Mouse (Mus musculus) hindbrain, embryonic 15.5 days (tissue): ENCODE data around the gene Lingo3. TPM values are rescaled to one million over a fixed set of nuclear protein-coding genes. Genes with fewer than 3 reads are reported as not detected.
"Not testable (repeated sequence)": the region's sequence is repeated elsewhere in the genome, so short reads cannot be mapped to it uniquely, and the experiment has no call there.

ENCODE experiments used
- ATAC-seq: fragments of 200-750 bp; cut with Nextera tagmentation; 2 replicates; pipeline ENCODE4 v1.8.0; 2017; ENCODE audit warnings: low read depth, moderate number of reproducible peaks, moderate TSS enrichment; ENCODE audit not compliant: low FRiP score
- H3K27ac ChIP-seq: fragments of 300-500 bp; sonication (generic); replicated peaks from 2 replicates; pipeline ENCODE4 v1.5.1; 2015; ENCODE audit warnings: mild to moderate bottlenecking, inconsistent platforms
- H3K27me3 ChIP-seq: fragments of 300-500 bp; sonication (generic); 2 replicates; pipeline ENCODE4 v1.6.1; 2015; ENCODE audit warnings: control low read depth, inconsistent platforms
- H3K36me3 ChIP-seq: fragments of 300-500 bp; sonication (generic); 2 replicates; pipeline ENCODE4 v1.6.1; 2015; ENCODE audit warnings: control low read depth, inconsistent platforms
- H3K4me1 ChIP-seq: fragments of 300-500 bp; sonication (generic); replicated peaks from 2 replicates; pipeline ENCODE4 v1.6.1; 2015; ENCODE audit warnings: control low read depth, inconsistent platforms
- H3K4me2 ChIP-seq: fragments of 300-500 bp; sonication (generic); 2 replicates; pipeline ENCODE4 v1.6.1; 2015; ENCODE audit warnings: moderate library complexity, mild to moderate bottlenecking, inconsistent platforms
- H3K4me3 ChIP-seq: fragments of 300-500 bp; sonication (generic); 2 replicates; pipeline ENCODE4 v1.5.1; 2015; ENCODE audit warnings: mild to moderate bottlenecking, inconsistent platforms
- H3K9ac ChIP-seq: fragments of 300-500 bp; sonication (generic); 2 replicates; pipeline ENCODE4 v1.6.1; 2015; ENCODE audit warnings: inconsistent platforms
- H3K9me3 ChIP-seq: fragments of 300-500 bp; sonication (generic); 2 replicates; pipeline ENCODE4 v1.6.1; 2016; ENCODE audit warnings: control low read depth, inconsistent platforms
- WGBS: fragments of 180-500 bp; shearing (Covaris S2); methylation state at CpG from one replicate; pipeline ENCODE4 v1.1.7; 2015; 5-methylcytosine and 5-hydroxymethylcytosine counted together
- polyA plus RNA-seq: library from polyadenylated mRNA; unstranded; fragments of >200 nt; fragmentation: Nextera tagmentation; extraction: Ambion mirVana; gene quantifications from 2 replicates; pipeline ENCODE4 v1.2.1, GENCODE M21; 2015

Gene Lingo3
- polyA plus RNA-seq, 1 experiment from 2014 or later: 18.5 TPM

GRCm38 (mm10) chr10:80842334-80842733 is 1.5 kb downstream of the Lingo3 start:
- H3K36me3 ChIP-seq: no peaks in the 10 kb centered on the region
- ATAC-seq: no peak
- no peak overlapping the region for H3K9ac ChIP-seq
- no peak overlapping the region for H3K27ac ChIP-seq
- H3K4me1 ChIP-seq: peaks cover 16% of the 10 kb centered on the region
- no peaks in the 10 kb centered on the region for H3K9me3 ChIP-seq
- peak overlapping the region; percentile 85; the same call in 1 of the 2 replicates for H3K4me2 ChIP-seq
- WGBS: 85% methylated on average over 15 of the region's 15 CpGs
- H3K4me3 ChIP-seq: no peak overlapping the region
- peaks cover 22% of the 10 kb centered on the region for H3K27me3 ChIP-seq

GRCm38 (mm10) chr10:80841685-80842084 is 2.2 kb downstream of the Lingo3 start:
- H3K27me3 ChIP-seq: peaks cover 22% of the 10 kb centered on the region

DNA sequence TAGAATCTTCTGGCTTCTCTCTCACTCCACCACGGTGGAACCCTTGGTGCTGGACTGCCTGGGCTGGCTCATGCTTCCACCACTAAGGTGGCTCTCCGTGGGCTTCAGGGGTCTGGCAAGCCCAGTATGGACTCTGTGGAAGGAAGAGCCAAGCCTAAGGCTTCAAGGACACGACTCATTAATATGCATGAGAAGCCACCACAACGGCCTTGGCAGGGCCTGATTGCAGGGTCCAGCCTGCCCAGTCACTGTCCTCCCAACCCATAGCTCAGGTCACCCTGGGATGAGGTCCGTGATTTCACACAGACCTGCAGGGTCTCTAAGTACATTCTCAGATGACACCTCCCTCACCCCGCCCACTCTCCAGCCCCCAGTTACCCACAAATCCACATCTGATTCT is 4.0 kb downstream of the Lingo3 start:
- H3K4me2 ChIP-seq: no peak overlapping the region
- no peak overlapping the region for H3K9ac ChIP-seq
- ATAC-seq: no peak
- H3K27ac ChIP-seq: no peak overlapping the region
- H3K9me3 ChIP-seq: no peaks in the 10 kb centered on the region
- H3K4me3 ChIP-seq: no peak overlapping the region
- 53% methylated on average over 6 of the region's 6 CpGs for WGBS
- peaks cover 26% of the 10 kb centered on the region for H3K4me1 ChIP-seq
- H3K36me3 ChIP-seq: no peaks in the 10 kb centered on the region; the same call in 1 of the 2 replicates
- H3K27me3 ChIP-seq: peaks cover 21% of the 10 kb centered on the region

More at GRCm38 (mm10) chr10:80841685-80842084, 2.2 kb downstream of the Lingo3 start:
- Histone ChIP-seq H3K4me2 (no peak overlapping the region), H3K27ac (no peak overlapping the region), H3K36me3 (no peaks in the 10 kb centered on the region), H3K4me3 (no peak overlapping the region), H3K9me3 (no peaks in the 10 kb centered on the region), H3K4me1 (peaks cover 16% of the 10 kb centered on the region), H3K9ac (no peak overlapping the region)
- WGBS: 61% methylated on average over 2 of the region's 2 CpGs
- no peak for ATAC-seq

DNA sequence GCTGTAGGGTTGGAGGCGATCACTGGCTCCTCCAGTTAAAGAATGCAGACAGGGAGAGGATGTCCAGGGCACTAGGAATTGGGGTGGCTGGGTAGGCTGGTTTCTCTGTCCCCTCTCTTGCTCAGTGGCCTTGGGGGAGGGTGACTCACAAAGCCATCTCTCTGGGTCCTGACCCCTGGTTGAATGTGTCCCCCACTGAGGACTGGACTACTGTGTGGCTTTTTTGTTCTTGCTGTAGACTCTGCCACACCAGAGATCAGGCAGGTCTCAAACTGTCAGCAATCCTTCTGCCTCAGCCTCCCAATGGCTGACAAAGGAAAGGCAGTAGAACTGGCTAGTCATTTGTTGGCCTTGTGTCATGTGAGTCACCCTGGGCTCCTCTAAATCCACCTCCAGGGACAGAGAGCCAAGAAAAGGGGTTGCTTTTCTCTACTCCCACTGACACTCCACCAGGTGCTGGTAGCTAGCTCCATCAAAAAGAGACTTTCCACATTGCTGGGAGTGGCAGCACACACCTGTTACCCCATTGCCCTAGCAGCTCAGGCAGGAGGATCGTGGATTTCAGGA is 5.4 kb downstream of the Lingo3 start:
- H3K4me2 ChIP-seq: no peak overlapping the region
- peaks cover 14% of the 10 kb centered on the region for H3K4me1 ChIP-seq
- H3K27me3 ChIP-seq: peaks cover 28% of the 10 kb centered on the region
- no peak overlapping the region for H3K9ac ChIP-seq
- no peak for ATAC-seq
- no peak overlapping the region for H3K4me3 ChIP-seq
- no peaks in the 10 kb centered on the region for H3K9me3 ChIP-seq
- WGBS: 75% methylated on average over 2 of the region's 2 CpGs
- H3K36me3 ChIP-seq: peaks cover 5% of the 10 kb centered on the region; the same call in 1 of the 2 replicates
- H3K27ac ChIP-seq: no peak overlapping the region

DNA sequence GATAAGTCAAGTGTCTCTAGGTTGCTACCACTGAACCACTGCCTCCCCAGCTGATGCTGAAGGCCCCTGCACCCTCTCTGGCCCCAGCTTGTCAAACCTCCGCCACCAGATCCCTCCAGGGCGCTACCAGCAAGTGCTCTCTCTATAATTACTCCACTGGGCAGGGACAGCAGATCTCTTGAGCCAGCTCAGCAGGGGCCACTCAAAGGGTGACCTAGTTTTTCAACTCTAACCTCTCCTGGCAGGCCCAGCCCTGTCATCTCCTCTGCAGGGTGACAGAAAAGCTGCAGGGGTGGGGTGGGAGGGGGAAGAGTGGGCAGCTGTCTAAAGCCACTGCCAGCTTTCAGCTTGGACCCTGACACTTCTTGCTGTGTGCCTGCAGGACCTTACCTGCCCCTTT is 6.0 kb downstream of the Lingo3 start:
- Histone ChIP-seq H3K27ac (no peak overlapping the region), H3K4me2 (no peak overlapping the region), H3K27me3 (peaks cover 24% of the 10 kb centered on the region), H3K9ac (no peak overlapping the region), H3K4me3 (no peak overlapping the region), H3K36me3 (peaks cover 5% of the 10 kb centered on the region; the same call in 1 of the 2 replicates), H3K9me3 (no peaks in the 10 kb centered on the region), H3K4me1 (peaks cover 9% of the 10 kb centered on the region; the same call in 1 of the 2 replicates)
- WGBS: 20% methylated on average over 2 of the region's 2 CpGs
- ATAC-seq: no peak

DNA sequence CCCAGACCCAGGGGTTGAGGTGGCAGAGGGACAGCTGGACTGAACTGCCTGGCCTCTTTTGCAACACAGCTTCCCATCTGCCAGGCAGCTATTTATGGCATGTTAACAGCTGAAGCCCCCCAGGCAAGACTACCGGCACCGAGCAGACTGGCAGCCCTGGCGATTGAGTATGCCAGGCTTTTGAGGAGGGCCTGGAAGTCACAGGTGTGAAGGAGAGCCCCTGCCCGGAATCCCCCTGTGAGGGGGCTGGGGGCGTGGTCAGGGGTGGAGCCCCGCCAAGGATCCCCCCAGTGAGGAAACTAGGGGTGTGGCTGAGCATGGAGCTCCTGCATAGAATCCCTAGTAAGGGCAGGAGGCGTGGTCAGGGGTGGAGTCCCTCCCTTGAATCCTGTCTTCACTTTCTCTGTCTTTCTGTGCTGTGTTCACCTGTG is 6.9 kb downstream of the Lingo3 start:
- Histone ChIP-seq H3K4me2 (no peak overlapping the region), H3K4me3 (no peak overlapping the region), H3K9me3 (no peaks in the 10 kb centered on the region), H3K27me3 (peaks cover 22% of the 10 kb centered on the region), H3K36me3 (peaks cover 5% of the 10 kb centered on the region; the same call in 1 of the 2 replicates), H3K9ac (no peak overlapping the region), H3K27ac (no peak overlapping the region), H3K4me1 (peaks cover 9% of the 10 kb centered on the region; the same call in 1 of the 2 replicates)
- ATAC-seq: no peak
- WGBS: 40% methylated on average over 7 of the region's 7 CpGs

DNA sequence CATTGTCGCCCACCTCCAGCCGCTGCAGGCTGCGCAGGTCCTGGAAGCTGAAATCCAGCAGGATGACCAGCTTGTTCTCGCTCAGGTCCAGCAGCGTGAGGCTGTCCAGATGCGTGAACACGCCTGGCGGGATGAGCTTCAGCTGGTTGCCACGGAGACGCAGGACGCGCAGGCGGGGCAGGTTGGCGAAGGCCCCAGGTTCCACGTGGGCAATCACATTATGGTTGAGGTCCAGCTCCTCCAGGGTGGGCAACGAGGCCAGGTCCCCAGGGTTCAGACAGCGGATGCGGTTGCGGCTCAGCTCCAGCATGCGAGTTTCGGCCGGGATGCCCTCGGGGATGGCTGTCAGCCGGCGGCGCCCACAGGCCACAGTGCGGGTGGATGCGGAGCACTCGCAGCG is 8.2 kb downstream of the Lingo3 start:
- peak; percentile 31; the same call in 1 of the 2 replicates for ATAC-seq

DNA sequence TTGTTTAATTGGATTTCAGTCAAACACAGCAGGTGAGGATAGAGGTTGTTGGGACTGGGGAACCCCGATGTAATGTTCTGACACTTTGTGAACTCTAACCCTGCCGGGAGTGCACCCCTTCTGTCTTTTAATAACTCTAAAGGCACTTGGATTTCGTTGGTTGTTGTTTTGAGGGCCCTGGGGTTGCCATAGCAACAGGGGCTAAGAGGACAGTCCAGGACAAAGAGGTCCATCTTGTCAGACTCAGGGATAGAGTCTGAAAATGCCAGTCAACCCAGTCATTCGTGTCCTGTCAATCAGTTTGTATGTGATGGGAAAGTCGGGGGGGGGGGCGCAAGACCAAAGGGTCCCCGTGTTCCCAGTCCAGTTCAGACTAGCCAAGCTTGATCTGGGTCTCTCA is 11.0 kb downstream of the Lingo3 start:
- no peak overlapping the region for H3K4me3 ChIP-seq
- no peak overlapping the region for H3K4me2 ChIP-seq
- peaks cover 24% of the 10 kb centered on the region for H3K36me3 ChIP-seq
- no peak overlapping the region for H3K27ac ChIP-seq
- H3K9me3 ChIP-seq: no peaks in the 10 kb centered on the region
- WGBS: 39% methylated on average over 7 of the region's 7 CpGs
- H3K4me1 ChIP-seq: peaks cover 29% of the 10 kb centered on the region
- ATAC-seq: no peak
- H3K27me3 ChIP-seq: peaks cover 22% of the 10 kb centered on the region
- no peak overlapping the region for H3K9ac ChIP-seq

More for the DNA sequence above, 8.2 kb downstream of the Lingo3 start:
- H3K4me2 ChIP-seq: peak overlapping the region; percentile 24
- H3K4me1 ChIP-seq: peaks cover 14% of the 10 kb centered on the region; the same call in 1 of the 2 replicates
- peaks cover 8% of the 10 kb centered on the region for H3K36me3 ChIP-seq
- H3K27me3 ChIP-seq: peaks cover 22% of the 10 kb centered on the region
- H3K9ac ChIP-seq: no peak overlapping the region
- H3K27ac ChIP-seq: no peak overlapping the region
- no peak overlapping the region for H3K4me3 ChIP-seq
- no peaks in the 10 kb centered on the region for H3K9me3 ChIP-seq
- WGBS: 43% methylated on average over 30 of the region's 30 CpGs

GRCm38 (mm10) chr10:80831136-80831535 is 12.7 kb downstream of the Lingo3 start:
- peaks cover 22% of the 10 kb centered on the region for H3K27me3 ChIP-seq
- no peaks in the 10 kb centered on the region for H3K9me3 ChIP-seq
- H3K36me3 ChIP-seq: peaks cover 24% of the 10 kb centered on the region
- no peak overlapping the region for H3K4me3 ChIP-seq
- H3K27ac ChIP-seq: no peak overlapping the region
- H3K4me1 ChIP-seq: peaks cover 34% of the 10 kb centered on the region
- WGBS: 6% methylated on average over 9 of the region's 9 CpGs
- H3K9ac ChIP-seq: no peak overlapping the region
- no peak for ATAC-seq
- no peak overlapping the region for H3K4me2 ChIP-seq

- WGBS: 60% methylated on average over 1 of the region's 1 CpGs
- peaks cover 13% of the 10 kb centered on the region for H3K27me3 ChIP-seq
- peaks cover 24% of the 10 kb centered on the region for H3K36me3 ChIP-seq
- H3K9me3 ChIP-seq: no peaks in the 10 kb centered on the region
- peaks cover 25% of the 10 kb centered on the region for H3K4me1 ChIP-seq
- no peak overlapping the region for H3K27ac ChIP-seq
- no peak for ATAC-seq
- no peak overlapping the region for H3K4me2 ChIP-seq
- H3K4me3 ChIP-seq: no peak overlapping the region
- H3K9ac ChIP-seq: no peak overlapping the region
Measured at GRCm38 (mm10) chr10:80829359-80830278, 14.2 kb downstream of the Lingo3 start.

- not testable (repeated sequence) for H3K9ac ChIP-seq, H3K27me3 ChIP-seq, ATAC-seq, H3K27ac ChIP-seq, H3K9me3 ChIP-seq
- H3K36me3 ChIP-seq: peaks cover 19% of the 10 kb centered on the region
- peaks cover 25% of the 10 kb centered on the region for H3K4me1 ChIP-seq
- WGBS: 82% methylated on average over 9 of the region's 9 CpGs
- H3K4me3 ChIP-seq: peak overlapping the region; percentile 85
- peak overlapping the region; percentile 95 for H3K4me2 ChIP-seq
Measured at GRCm38 (mm10) chr10:80828587-80828986, 15.3 kb downstream of the Lingo3 start.

- H3K9me3 ChIP-seq: no peaks in the 10 kb centered on the region
- peaks cover 25% of the 10 kb centered on the region for H3K4me1 ChIP-seq
- peaks cover 19% of the 10 kb centered on the region for H3K36me3 ChIP-seq
- H3K4me2 ChIP-seq: peak overlapping the region; percentile 95
- H3K4me3 ChIP-seq: peak overlapping the region; percentile 85
- no peak for ATAC-seq
- 67% methylated on average over 10 of the region's 10 CpGs for WGBS
- H3K9ac ChIP-seq: peak overlapping the region; percentile 93
- H3K27me3 ChIP-seq: no peaks in the 10 kb centered on the region
- H3K27ac ChIP-seq: no peak overlapping the region
Measured at GRCm38 (mm10) chr10:80827870-80828420, 15.9 kb downstream of the Lingo3 start.
